Mouse (Mus musculus) testis, adult 2 months (tissue): ENCODE measurements at regions not wholly inside any gene's neighbourhood (a gene's known extent, or its start where the extent isn't known, plus 50 kb on each side); places are given as distances from the start of the nearest gene placed in this dataset.

Source experiments
- CTCF ChIP-seq: fragments of 200-500 bp; IDR thresholded peaks from 2 replicates; pipeline ENCODE4 v1.5.1; 2012; ENCODE audit warnings: low read depth, mild to moderate bottlenecking, inconsistent platforms, low read length, moderate library complexity; ENCODE audit not compliant: control insufficient read depth, insufficient read depth, insufficient replicate concordance
- POLR2A ChIP-seq: fragments of 200-500 bp; IDR thresholded peaks from 2 replicates; pipeline ENCODE4 v1.6.1; 2012; ENCODE audit warnings: low read depth, mild to moderate bottlenecking, inconsistent platforms, low read length, moderate library complexity; ENCODE audit not compliant: control insufficient read depth

DNA sequence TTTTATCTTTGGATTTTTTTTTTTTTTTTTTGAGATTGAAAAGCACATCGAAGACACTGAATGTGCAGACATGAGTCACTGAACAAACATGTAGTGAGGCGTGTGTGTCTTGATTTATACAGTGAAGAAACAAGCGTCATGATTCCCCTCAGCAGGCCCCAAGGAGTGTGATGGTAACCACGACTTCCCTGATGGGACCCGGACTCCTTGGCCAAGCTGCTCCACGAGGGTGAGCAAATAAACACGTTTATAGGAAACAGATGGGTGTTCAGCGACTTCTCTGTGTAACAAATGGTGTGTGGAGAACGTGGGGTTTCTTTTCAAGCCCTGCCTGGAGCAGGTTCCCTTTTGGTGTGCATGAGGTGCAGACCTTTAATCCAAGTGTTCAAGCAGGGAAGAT is 228.9 kb upstream of the Elac2 start:
- TF ChIP-seq POLR2A (no peak), CTCF (no peak)
